Mouse (Mus musculus) hindlimb bud, embryonic 11.5 days (tissue): ENCODE results near the gene Gzmk.
A peak's percentile ranks its signal among the peaks of the same experiment; 100 is the strongest.
"Not testable (repeated sequence)": the region's sequence is repeated elsewhere in the genome, so short reads cannot be mapped to it uniquely, and the experiment has no call there.

Source experiments
- DNase-seq: peaks from one replicate; pipeline ENCODE4 v3.0.0-alpha.2; 2012; ENCODE audit warnings: low read depth, low spot score; ENCODE audit errors: extremely low spot score

Gzmk gene

GRCm38 (mm10) chr13:113225811-113226210 lies at the start of gene Gzmk:
Gzmk (minus strand) TSS chr13:113225908.
- DNase-seq: no peak

GRCm38 (mm10) chr13:113271189-113271588 lies 45.5 kb upstream of the Gzmk start:
- no peak for DNase-seq

GRCm38 (mm10) chr13:113269777-113270776 lies 44.4 kb upstream of the Gzmk start:
- peak; percentile 70 for DNase-seq

- DNase-seq: no peak
These were observed 41.5 kb upstream of the Gzmk start for GRCm38 (mm10) chr13:113267204-113267603.

GRCm38 (mm10) chr13:113266495-113266951 lies 40.8 kb upstream of the Gzmk start:
- peak; percentile 42 for DNase-seq

- DNase-seq: no peak
These were observed 39.5 kb upstream of the Gzmk start for GRCm38 (mm10) chr13:113265257-113265656.

- DNase-seq: no peak
These were observed 37.1 kb upstream of the Gzmk start for GRCm38 (mm10) chr13:113262822-113263221.

GRCm38 (mm10) chr13:113259237-113259636 lies 33.5 kb upstream of the Gzmk start:
- no peak for DNase-seq

- DNase-seq: no peak
These were observed 31.5 kb upstream of the Gzmk start for GRCm38 (mm10) chr13:113257190-113257589.

GRCm38 (mm10) chr13:113256766-113257165 lies 31.1 kb upstream of the Gzmk start:
- no peak for DNase-seq

GRCm38 (mm10) chr13:113252580-113252979 lies 26.9 kb upstream of the Gzmk start:
- not testable (repeated sequence) for DNase-seq

- no peak for DNase-seq
These were observed 19.3 kb upstream of the Gzmk start for GRCm38 (mm10) chr13:113245025-113245424.

- no peak for DNase-seq
These were observed 16.4 kb upstream of the Gzmk start for GRCm38 (mm10) chr13:113242129-113242528.

- DNase-seq: no peak
These were observed 2.2 kb upstream of the Gzmk start for GRCm38 (mm10) chr13:113227666-113228463.

- DNase-seq: no peak
These were observed 1.4 kb upstream of the Gzmk start for GRCm38 (mm10) chr13:113227076-113227475.

- no peak for DNase-seq
These were observed 1.6 kb downstream of the Gzmk start for GRCm38 (mm10) chr13:113224105-113224504.

GRCm38 (mm10) chr13:113221851-113222250 lies 3.9 kb downstream of the Gzmk start:
- DNase-seq: no peak

GRCm38 (mm10) chr13:113213865-113214264 lies 11.8 kb downstream of the Gzmk start:
- no peak for DNase-seq

GRCm38 (mm10) chr13:113212401-113212800 lies 13.3 kb downstream of the Gzmk start:
- no peak for DNase-seq

GRCm38 (mm10) chr13:113211345-113211744 lies 14.4 kb downstream of the Gzmk start:
- no peak for DNase-seq

- no peak for DNase-seq
These were observed 16.1 kb downstream of the Gzmk start, which contains the start of gene Esm1 for GRCm38 (mm10) chr13:113209624-113210023. Esm1 (plus strand) TSS chr13:113209659.
